Mouse (Mus musculus): ENCODE measurements at regions not wholly inside any gene's neighbourhood (a gene's known extent, or its start where the extent isn't known, plus 50 kb on each side); places are given as distances from the start of the nearest gene placed in this dataset.

DNA sequence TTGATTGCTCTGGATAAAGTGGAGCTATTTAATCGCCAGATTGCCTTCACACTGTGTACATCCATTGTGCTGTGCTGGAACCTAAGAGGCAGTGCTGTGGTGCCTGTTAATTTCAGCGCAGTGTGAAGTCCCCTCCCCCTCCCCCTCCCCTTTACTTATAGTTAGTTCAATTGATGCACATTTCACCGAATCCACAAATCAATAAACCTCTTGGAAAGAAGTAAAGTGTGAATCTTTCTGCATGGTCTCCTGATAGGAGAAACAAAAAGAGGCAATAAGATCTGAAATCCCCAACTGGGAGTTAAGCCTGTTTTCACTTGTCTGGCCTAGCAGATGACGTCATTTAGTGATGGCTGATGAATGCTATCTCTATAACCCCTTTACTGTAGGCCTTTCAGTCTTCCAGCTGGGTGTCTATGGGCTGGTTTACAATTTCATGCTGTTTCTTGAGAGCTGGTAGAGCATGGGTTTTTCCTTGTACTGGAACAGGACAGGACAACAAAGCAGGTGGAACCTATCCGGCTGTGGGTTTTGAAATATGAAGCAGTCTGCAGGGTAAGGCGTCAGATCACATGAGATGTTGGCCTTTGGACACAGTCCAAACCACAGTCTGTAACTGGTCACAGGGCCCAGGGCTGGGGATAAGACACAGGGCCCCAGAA lies 398.0 kb upstream of the Sel1l start:
- TF ChIP-seq MAX (IDR thresholded peaks at IDR 0.05; ENCODE audit: low read depth) (no peak), POLR2AphosphoS2 (IDR thresholded peaks at IDR 0.05; ENCODE audit: insufficient read length, low read depth) (no peak), POLR2A (IDR thresholded peaks at IDR 0.05; ENCODE audit: insufficient read length, low read depth) (no peak), MYOD1 (IDR thresholded peaks at IDR 0.05; ENCODE audit: control insufficient read depth in 1 of 3, insufficient read length in 2 of 3, low read depth in 2 of 3) (no peak), MYOG (IDR thresholded peaks at IDR 0.05; ENCODE audit: control insufficient read depth in 1 of 3, insufficient read depth in 1 of 3, insufficient read length in 2 of 3, low read depth in 2 of 3) (no peak), TCF12 (IDR thresholded peaks at IDR 0.05; ENCODE audit: insufficient read depth, poor library complexity, severe bottlenecking) (no peak), USF1 (IDR thresholded peaks at IDR 0.05; ENCODE audit: low read depth) (no peak), E2F4 (IDR thresholded peaks at IDR 0.05; ENCODE audit: insufficient read depth) (no peak)
